In the genomic region with DNA sequence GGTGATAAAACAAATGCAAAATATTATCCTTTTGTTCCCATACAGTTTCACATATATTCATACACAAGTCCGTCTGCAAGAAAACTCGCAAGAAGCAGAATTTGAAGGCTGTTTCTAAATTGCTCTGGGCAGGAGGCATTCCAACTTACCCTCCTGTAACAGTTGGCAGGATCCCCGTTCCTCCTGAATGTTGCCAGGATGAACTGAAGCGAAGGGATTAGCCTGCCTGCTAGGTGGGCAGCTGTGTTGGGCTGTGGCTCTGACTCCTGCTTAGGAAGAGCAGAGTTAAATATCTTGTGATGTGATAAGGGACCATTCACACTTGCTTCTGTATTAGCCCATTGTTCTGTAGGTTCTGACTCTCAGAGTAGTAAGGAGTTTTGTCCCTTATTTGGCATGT, we compare ENCODE assay signal across 21 mouse cellular contexts. TPM values are rescaled to one million over a fixed set of nuclear protein-coding genes. Genes with fewer than 3 reads are reported as not detected.
DNase-seq lines count a peak whose midpoint lies in the region; ATAC-seq and TF ChIP-seq lines count a peak whose summit lies in the region.
"Had no signal": no experiment of that assay in that cellular context is flagged by ENCODE, and none has a peak within 500 bp of the region (broad histone marks: within the 10 kb centered on the region; RNA-seq: fewer than 3 reads in every experiment).

No protein-coding gene starts in this region.

- H3K9ac ChIP-seq in forebrain, postnatal 0 days = no peak overlapping the region
- no peak overlapping the region for H3K9ac ChIP-seq in midbrain, postnatal 0 days (replicated peaks; ENCODE audit: low read length, poor library complexity, severe bottlenecking)
- no peak overlapping the region for H3K9ac ChIP-seq in midbrain, embryonic 14.5 days (replicated peaks; ENCODE audit: low read length)
- H3K9ac ChIP-seq: embryonic facial prominence, embryonic 12.5 days; heart, embryonic 15.5 days; hindbrain, embryonic 13.5 days; kidney, embryonic 15.5 days had no signal

- H3K36me3 ChIP-seq in forebrain, postnatal 0 days (ENCODE audit: insufficient read depth) = no peaks in the 10 kb centered on the region
- H3K36me3 ChIP-seq in forebrain, embryonic 10.5 days (replicated peaks) = peaks cover 44% of the 10 kb centered on the region
- no peaks in the 10 kb centered on the region for H3K36me3 ChIP-seq in midbrain, postnatal 0 days (ENCODE audit: insufficient read depth, low read length)
- no peaks in the 10 kb centered on the region for H3K36me3 ChIP-seq in midbrain, embryonic 14.5 days (ENCODE audit: control insufficient read depth, insufficient read depth, low read length)
- H3K36me3 ChIP-seq: embryonic facial prominence, embryonic 12.5 days; heart, embryonic 15.5 days; hindbrain, embryonic 13.5 days; kidney, embryonic 15.5 days had no signal

- H3K27me3 ChIP-seq in forebrain, postnatal 0 days (ENCODE audit: insufficient read depth, low read length) = no peaks in the 10 kb centered on the region
- no peaks in the 10 kb centered on the region for H3K27me3 ChIP-seq in forebrain, embryonic 10.5 days (ENCODE audit: poor library complexity, severe bottlenecking)
- H3K27me3 ChIP-seq in midbrain, postnatal 0 days (ENCODE audit: insufficient read depth, low read length) = no peaks in the 10 kb centered on the region; the same call in 1 of the 2 replicates
- H3K27me3 ChIP-seq in midbrain, embryonic 14.5 days (ENCODE audit: control insufficient read depth, insufficient read depth, low read length) = no peaks in the 10 kb centered on the region
- H3K27me3 ChIP-seq: embryonic facial prominence, embryonic 12.5 days; heart, embryonic 15.5 days; hindbrain, embryonic 13.5 days; kidney, embryonic 15.5 days had no signal

- H3K4me1 ChIP-seq in forebrain, postnatal 0 days (ENCODE audit: insufficient read depth) = no peaks in the 10 kb centered on the region
- H3K4me1 ChIP-seq in forebrain, embryonic 10.5 days = no peaks in the 10 kb centered on the region; the same call in 1 of the 2 replicates
- H3K4me1 ChIP-seq in midbrain, postnatal 0 days (ENCODE audit: insufficient read depth, low read length) = no peaks in the 10 kb centered on the region
- no peaks in the 10 kb centered on the region for H3K4me1 ChIP-seq in midbrain, embryonic 14.5 days (ENCODE audit: control insufficient read depth, insufficient read depth, low read length)
- H3K4me1 ChIP-seq: embryonic facial prominence, embryonic 12.5 days; heart, embryonic 15.5 days; hindbrain, embryonic 13.5 days; kidney, embryonic 15.5 days had no signal

- H3K9me3 ChIP-seq in forebrain, postnatal 0 days (ENCODE audit: low read length) = no peaks in the 10 kb centered on the region
- H3K9me3 ChIP-seq in forebrain, embryonic 10.5 days = no peaks in the 10 kb centered on the region
- H3K9me3 ChIP-seq in midbrain, postnatal 0 days (ENCODE audit: low read length) = no peaks in the 10 kb centered on the region
- H3K9me3 ChIP-seq in midbrain, embryonic 14.5 days (ENCODE audit: control insufficient read depth, low read length) = no peaks in the 10 kb centered on the region
- H3K9me3 ChIP-seq: embryonic facial prominence, embryonic 12.5 days; heart, embryonic 15.5 days; hindbrain, embryonic 13.5 days; kidney, embryonic 15.5 days had no signal

- no peak overlapping the region for H3K4me3 ChIP-seq in forebrain, postnatal 0 days (ENCODE audit: low read depth, low read length)
- no peak overlapping the region for H3K4me3 ChIP-seq in forebrain, embryonic 10.5 days
- H3K4me3 ChIP-seq in midbrain, postnatal 0 days (ENCODE audit: low read depth, low read length) = no peak overlapping the region
- no peak overlapping the region for H3K4me3 ChIP-seq in midbrain, embryonic 14.5 days (replicated peaks; ENCODE audit: low read depth, low read length)
- H3K4me3 ChIP-seq: embryonic facial prominence, embryonic 12.5 days; heart, embryonic 15.5 days; hindbrain, embryonic 13.5 days; kidney, embryonic 15.5 days had no signal

- H3K4me2 ChIP-seq in forebrain, postnatal 0 days (ENCODE audit: low read depth) = no peak overlapping the region
- H3K4me2 ChIP-seq in midbrain, postnatal 0 days (ENCODE audit: low read depth, low read length, poor library complexity, severe bottlenecking) = no peak overlapping the region
- no peak overlapping the region for H3K4me2 ChIP-seq in midbrain, embryonic 14.5 days (ENCODE audit: low read length)
- H3K4me2 ChIP-seq: embryonic facial prominence, embryonic 12.5 days; heart, embryonic 11.5 days; heart, embryonic 15.5 days; hindbrain, embryonic 13.5 days; kidney, embryonic 15.5 days had no signal

- no peak overlapping the region for H3K27ac ChIP-seq in forebrain, postnatal 0 days (ENCODE audit: low read depth, low read length)
- H3K27ac ChIP-seq in forebrain, embryonic 10.5 days = no peak overlapping the region
- H3K27ac ChIP-seq in midbrain, postnatal 0 days (ENCODE audit: low read depth, low read length) = no peak overlapping the region
- H3K27ac ChIP-seq in midbrain, embryonic 14.5 days (replicated peaks; ENCODE audit: low read depth, low read length) = no peak overlapping the region
- H3K27ac ChIP-seq: embryonic facial prominence, embryonic 12.5 days; heart, embryonic 15.5 days; hindbrain, embryonic 13.5 days; kidney, embryonic 15.5 days had no signal

- peak; percentile 18 to 63 for DNase-seq in cerebellum, postnatal 25 days
- DNase-seq in cerebellum, adult 11-12 months = no peak
- peak; percentile 44 for DNase-seq in forebrain, postnatal 0 days
- no peak for DNase-seq in forebrain, embryonic 10.5 days (ENCODE audit: extremely low spot score, low spot score)
- DNase-seq in midbrain, postnatal 0 days (ENCODE audit: low spot score) = peak; percentile 33
- DNase-seq in midbrain, embryonic 14.5 days = no peak
- no peak for DNase-seq in adrenal gland, adult 18-20 months (ENCODE audit: low spot score in 2 of 2)
- DNase-seq: adrenal gland, postnatal 14 days; cerebellum, adult 11 months; cerebellum, adult 9-11 months; gastrocnemius, postnatal 36 days; heart, adult 18-20 months; heart, postnatal 14 days; kidney, adult 2 months had no signal

- no peak for ATAC-seq in forebrain, postnatal 0 days
- ATAC-seq in midbrain, postnatal 0 days (ENCODE audit: low FRiP score) = no peak
- no peak for ATAC-seq in midbrain, embryonic 14.5 days (ENCODE audit: low FRiP score, low TSS enrichment)
- ATAC-seq: intestine, embryonic 16.5 days had no signal

- TF ChIP-seq CTCF in forebrain, postnatal 0 days (IDR thresholded peaks at IDR 0.05; ENCODE audit: low read depth) = no peak
- no peak for TF ChIP-seq CTCF in midbrain, postnatal 0 days (IDR thresholded peaks at IDR 0.05)

- WGBS in forebrain, postnatal 0 days = 41% methylated on average over 4 of the region's 4 CpGs
- 81% methylated on average over 4 of the region's 4 CpGs for WGBS in forebrain, embryonic 10.5 days
- 65% methylated on average over 4 of the region's 4 CpGs for WGBS in midbrain, postnatal 0 days
- WGBS in midbrain, embryonic 14.5 days = 77% methylated on average over 4 of the region's 4 CpGs

RNA-seq across cellular contexts. Expression of gene Sox2, which starts 30.1 kb away (rescaled TPM):
- total RNA-seq in forebrain, postnatal 0 days (2014; rRNA removed) = 80.9 and 120 TPM in 2 replicates
- polyA plus RNA-seq in forebrain, postnatal 0 days (2015; fragmentation: Nextera tagmentation; extraction: Ambion mirVana) = 23.1 and 31.0 TPM in 2 replicates
- 29.2 and 29.3 TPM in 2 replicates for polyA plus RNA-seq in forebrain, embryonic 10.5 days (2016; fragmentation: Nextera tagmentation; extraction: Ambion mirVana)
- 77.8 and 79.1 TPM in 2 replicates for total RNA-seq in midbrain, postnatal 0 days (2014; rRNA removed)
- polyA plus RNA-seq in midbrain, postnatal 0 days (2015; fragmentation: Nextera tagmentation; extraction: Ambion mirVana) = 21.6 and 29.7 TPM in 2 replicates
- polyA plus RNA-seq in midbrain, embryonic 14.5 days (2014; fragmentation: Nextera tagmentation; extraction: Ambion mirVana) = 16.8 and 22.4 TPM in 2 replicates
- total RNA-seq in adrenal gland, adult 18-20 months (2021) = under 1 TPM; 0.22 to 0.30 TPM
- total RNA-seq: gastrocnemius, postnatal 36 days; hematopoietic stem cell, adult 5-6 weeks had no signal

Comparison
In these comparisons a context has a peak if more than half of its experiments do, and no peak if none do; other contexts are left out.
1. DNase-seq: peak in cerebellum, postnatal 25 days (2 of 2), forebrain, postnatal 0 days (single experiment) and midbrain, postnatal 0 days (single experiment); none in cerebellum, adult 11-12 months (single experiment), forebrain, embryonic 10.5 days (single experiment), midbrain, embryonic 14.5 days (single experiment) and adrenal gland, adult 18-20 months (0 of 2).